Mouse (Mus musculus) frontal cortex, adult (tissue): ENCODE data around the gene Tmem97.
"Not testable (repeated sequence)": the region's sequence is repeated elsewhere in the genome, so short reads cannot be mapped to it uniquely, and the experiment has no call there.

Experiments used
- ATAC-seq: cut with Nextera tagmentation; 2 replicates; pipeline ENCODE4 v1.9.2; 2017; ENCODE audit warnings: mild to moderate bottlenecking, moderate library complexity, mixed read lengths; ENCODE audit not compliant: low TSS enrichment

Gene Tmem97

DNA sequence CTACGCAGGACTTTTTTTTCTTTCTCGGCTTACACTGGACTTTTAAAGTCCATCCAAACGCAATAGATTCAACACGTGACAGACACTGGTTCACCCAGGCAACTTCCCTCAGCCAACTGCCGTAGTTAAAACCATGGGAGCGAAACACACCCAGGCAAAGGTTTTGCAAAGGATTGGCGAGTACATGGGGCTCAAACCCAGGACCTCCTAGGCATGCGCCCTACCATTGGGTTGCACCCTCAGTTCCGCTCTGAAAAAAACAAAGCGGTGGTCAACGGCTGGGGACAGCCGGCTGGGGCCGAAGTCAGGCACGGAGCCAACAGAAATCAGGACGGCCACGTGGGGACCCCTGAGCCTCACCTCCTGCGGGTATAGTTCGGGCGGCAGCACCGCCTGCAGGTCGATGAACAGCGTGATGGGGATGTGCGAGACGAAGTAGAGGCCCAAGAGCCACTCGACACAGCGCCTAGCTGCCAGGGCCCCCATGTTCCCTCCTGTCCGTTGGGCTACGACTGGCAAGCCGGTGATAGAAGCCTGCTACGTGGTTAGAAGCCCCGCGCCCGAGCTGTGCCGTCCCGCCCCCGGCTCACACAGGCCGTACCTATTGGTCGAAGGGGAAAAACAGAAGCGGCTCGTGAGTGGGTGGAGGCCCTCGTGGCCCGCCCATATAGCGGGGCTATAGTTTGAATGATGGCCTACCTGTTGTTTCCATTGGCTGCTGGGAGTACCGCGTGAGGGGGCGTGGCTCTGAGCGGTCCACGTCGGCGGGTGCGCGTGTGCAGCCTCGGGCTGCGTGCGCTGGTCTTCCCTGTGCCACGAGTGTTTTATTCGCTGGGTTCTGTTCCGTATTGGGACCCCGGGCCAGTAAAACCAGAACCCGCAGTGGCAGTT is at the start of gene Tmem97:
TSS of gene Tmem97 (minus strand) at position 610 of the 891 bp plus-strand sequence.
- ATAC-seq: peak; percentile 97

DNA sequence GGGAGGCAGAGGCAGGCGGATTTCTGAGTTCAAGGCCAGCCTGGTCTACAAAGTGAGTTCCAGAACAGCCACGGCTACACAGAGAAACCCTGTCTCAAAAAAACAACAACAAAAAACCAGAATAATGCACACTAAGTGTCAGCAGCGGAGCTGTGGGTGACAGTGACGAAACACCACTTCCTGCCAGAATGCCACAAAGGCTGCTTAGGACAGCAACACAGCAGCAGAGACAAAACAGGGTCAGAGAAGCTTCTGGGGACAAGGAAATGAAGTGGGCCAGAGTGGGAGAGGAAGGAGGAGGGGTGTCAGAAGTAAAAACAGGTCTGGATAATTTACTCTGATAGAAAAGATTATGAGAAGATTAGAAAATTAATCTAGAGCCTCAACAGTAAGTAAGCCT is 49.5 kb upstream of the Tmem97 start:
- ATAC-seq: no peak

DNA sequence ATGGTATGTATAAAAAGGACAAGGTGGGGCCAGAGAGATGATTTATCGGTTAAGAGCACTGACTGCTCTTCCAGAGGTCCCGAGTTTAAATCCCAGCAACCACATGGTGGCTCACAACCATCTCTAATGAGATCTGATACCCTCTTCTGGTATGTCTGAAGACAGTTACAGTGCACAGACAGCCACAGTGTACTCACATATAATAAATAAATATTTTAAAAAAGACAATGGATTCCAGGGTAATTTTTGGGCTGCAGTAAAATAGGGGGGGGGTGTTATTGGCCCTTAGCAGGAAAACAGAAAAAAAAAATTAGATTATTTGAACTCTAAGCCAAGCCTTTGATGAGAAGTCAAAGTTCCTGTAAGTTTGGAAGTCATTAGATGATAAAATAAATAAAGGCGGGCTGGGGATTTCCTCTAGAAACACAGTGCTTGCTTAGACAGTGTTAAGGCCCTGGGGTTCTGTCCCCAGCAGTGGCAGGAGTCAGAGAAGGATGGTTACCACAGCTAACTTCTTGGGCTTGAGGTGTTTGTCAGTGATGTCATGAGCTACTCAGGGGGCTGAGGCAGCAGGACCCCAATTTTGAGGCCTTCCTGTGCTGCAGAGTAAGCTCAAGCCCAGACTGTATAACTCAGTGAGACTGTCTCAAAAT is 48.3 kb upstream of the Tmem97 start:
- no peak for ATAC-seq

DNA sequence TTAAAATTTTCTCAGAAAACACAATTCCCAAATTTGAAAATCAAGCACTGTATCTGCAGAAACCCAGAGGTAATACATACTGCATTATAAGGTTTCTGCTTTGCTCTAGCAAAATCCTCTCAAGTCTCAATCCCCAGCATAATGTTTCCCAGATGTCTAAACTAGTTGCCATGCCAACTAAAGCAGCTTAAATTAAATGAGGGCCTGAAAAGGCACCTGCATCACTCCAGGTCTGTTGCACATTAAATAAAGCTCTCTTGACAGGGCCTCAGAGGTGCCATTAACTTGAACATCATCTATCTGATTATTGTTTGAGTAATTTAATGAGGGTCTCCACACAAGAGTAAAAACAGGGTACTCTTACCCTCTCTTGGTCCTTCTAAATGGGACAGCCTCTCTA is 46.2 kb upstream of the Tmem97 start:
- ATAC-seq: no peak

DNA sequence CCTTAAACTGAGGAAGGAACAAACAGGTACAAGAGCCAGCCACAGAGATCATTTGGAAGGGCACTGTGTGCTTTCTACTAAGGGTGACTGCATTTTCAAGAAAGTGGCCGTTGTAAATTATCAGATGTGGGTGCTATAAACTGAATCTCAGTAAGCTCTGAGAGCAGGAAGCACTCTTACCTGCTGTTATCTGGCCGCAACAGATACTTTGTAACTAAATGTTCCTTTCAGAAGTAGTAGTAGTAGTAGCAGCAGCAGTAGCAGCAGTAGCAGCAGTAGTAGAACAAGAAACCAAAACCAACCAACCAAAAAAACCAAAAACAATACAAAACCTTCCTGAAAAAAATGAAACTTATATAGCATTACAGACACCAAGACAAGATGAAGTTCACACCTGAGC is 45.2 kb upstream of the Tmem97 start:
- ATAC-seq: no peak

DNA sequence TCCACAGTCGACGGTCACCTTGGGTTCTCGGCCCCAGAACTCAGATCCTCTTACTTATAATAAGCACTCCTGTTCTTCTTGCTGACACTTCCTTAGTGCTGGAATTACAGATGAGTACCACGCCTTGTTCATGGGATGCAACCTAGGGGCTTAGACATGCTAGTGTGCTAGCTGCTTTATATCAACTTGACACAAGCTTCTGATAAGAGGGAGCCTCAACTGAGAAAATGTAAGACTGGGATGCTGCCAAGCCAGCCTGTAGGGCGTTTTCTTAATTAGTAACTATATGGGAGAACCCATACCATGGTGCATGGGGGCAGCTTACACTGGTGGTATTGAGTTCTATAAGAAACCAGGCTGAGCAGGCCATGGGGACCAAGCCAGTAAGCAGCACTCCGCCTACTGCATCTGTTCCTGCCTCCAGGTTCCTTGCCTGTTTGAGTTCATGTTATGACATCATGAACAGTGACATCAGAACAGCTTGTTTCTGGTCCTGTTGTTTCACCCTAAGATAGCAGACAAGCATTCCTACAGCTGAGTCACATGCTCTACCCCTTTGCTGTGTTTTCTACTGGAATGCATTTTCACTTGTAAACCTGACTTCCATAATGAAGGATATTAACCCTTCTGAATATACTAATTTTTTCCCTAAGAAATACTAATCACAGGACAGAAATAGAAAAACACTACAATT is 43.8 kb upstream of the Tmem97 start:
- no peak for ATAC-seq

DNA sequence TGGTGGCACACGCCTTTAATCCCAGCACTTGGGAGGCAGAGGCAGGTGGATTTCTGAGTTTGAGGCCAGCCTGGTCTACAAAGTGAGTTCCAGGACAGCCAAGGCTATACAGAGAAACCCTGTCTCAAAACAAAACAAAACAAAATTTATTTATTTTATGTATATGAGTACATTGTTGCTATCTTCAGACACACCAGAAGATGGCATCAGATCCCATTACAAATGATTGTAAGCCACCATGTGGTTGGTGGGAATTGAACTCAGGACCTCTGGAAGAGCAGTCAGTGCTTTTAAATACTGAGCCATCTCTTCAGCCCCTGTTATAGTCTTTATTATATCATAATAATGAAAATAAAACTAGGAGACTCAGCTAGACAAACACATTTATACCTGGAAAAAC is 37.1 kb upstream of the Tmem97 start:
- ATAC-seq: not testable (repeated sequence)

DNA sequence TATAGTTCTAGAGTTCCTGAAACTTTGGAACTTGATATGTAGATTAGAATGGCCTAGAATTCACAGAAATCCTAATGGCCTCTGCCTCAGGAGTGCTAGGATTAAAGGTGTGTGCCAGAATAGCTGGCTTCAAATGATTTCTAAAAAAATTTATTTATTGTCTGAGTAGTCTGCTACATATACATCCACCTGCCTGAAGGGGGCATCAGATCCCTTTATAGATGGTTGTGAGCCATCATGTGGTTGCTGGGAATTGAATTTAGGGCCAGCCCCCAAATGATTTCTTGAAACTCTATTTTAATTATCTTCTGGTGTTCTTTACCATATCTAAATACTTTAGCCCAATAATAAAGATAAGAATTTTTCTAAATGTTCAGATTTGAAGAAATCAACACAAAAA is 35.5 kb upstream of the Tmem97 start:
- ATAC-seq: no peak

DNA sequence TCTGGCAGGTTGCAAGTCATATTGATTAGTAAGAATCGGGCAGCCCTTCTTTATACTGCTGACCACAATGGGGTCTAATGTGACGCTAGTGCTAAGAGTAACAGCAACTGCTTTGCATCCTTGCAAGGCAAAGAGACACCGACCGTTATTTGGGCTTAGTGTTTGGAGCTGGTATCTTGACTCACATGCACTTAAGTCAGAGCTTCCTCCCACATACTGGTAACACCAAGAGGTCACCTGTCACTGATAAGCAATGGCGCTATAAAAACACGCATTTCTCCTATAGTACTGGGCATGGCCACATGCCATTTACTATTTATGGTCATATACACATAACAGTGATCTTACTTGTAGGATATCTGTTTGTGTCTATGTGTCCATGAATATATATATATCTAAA is 32.3 kb upstream of the Tmem97 start:
- ATAC-seq: no peak

DNA sequence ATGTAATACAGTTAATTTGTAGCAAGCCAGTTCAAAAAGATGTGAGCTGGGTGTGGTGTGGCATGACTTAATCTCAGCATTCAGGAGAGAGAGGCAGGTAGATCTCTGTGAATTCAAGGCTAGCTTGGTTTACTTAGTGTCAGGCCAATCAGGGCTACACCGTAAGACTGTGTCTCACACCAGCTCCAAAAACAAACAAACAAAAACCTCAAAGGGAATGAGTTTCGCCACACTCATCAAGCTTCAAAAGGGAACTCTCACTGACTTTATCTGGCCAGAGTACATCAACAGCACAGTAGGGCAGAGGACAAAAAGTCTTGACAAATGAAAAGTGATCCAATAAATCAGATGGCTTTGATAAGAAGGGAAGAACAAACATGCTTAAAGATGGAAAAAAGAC is 24.4 kb upstream of the Tmem97 start:
- ATAC-seq: no peak

DNA sequence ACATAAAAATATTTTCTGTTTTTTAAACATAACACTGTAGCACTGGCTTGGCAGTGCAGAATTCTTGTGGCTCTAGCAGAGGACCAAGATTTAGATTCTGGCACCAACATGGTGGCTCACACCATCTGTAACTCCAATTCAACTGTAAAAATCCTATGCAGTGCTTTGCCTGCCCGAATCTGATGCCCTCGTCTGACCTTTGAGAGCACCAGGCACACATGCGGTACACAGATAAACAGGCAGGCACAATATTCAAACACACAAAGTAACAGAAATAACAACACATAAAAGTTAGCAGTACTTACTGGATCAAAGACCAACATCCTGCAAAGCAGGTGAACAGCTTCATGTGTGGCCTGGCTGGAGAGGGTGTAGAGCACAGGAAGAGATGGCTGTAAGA is 24.0 kb upstream of the Tmem97 start:
- no peak for ATAC-seq

DNA sequence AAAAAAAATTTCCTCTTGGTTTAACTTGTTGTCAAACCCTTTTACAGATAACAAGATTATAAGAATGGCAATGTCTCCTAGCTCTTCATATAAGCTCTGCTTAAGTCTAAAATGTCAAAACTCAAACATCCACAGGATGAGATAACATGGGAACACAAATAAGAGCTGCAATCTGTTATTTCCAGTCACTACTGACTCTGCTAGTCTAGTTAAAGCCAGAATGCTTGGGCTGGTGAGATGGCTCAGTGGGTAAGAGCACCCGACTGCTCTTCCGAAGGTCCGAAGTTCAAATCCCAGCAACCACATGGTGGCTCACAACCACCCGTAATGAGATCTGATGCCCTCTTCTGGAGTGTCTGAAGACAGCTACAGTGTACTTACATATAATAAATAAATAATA is 23.5 kb upstream of the Tmem97 start:
- not testable (repeated sequence) for ATAC-seq

DNA sequence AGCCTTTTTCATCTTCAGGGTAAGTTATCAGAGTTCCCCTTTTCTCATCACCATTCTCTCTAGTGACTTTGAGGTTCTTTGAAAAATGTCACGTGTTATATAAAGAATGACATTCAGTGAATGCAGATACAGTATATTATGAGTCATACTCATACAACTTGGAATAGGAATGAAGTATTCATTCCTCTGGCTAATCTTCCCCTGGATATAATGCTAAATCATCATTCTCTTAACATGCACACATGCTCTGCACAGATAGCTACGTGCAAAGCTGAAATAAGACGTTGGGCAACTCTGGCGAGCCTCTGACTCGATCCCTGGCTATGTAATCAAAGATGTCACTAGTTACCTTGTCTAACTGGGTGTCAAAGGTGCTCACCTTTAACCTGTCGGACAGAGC is 21.3 kb upstream of the Tmem97 start:
- peak; percentile 66; the same call in 1 of the 2 replicates for ATAC-seq

DNA sequence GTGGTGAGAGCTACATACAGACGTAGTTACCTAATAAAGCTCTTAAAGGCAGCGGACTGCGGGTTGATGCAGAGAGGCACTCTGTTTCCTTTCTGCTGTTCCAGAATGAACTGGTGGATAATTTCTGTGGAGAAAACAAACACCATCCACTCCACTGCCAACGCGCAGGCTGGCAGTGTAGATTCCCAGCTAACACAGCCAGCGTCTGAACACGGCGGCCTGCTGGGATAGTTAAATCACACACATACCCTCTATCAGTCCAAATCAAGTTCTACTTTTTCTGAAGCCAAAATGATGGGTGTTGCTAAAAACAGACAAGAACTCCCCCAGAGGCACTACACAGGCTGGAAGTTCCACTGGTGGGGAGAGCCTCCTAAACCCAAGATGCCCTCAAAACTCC is 20.9 kb upstream of the Tmem97 start:
- peak; percentile 74; the same call in 1 of the 2 replicates for ATAC-seq

DNA sequence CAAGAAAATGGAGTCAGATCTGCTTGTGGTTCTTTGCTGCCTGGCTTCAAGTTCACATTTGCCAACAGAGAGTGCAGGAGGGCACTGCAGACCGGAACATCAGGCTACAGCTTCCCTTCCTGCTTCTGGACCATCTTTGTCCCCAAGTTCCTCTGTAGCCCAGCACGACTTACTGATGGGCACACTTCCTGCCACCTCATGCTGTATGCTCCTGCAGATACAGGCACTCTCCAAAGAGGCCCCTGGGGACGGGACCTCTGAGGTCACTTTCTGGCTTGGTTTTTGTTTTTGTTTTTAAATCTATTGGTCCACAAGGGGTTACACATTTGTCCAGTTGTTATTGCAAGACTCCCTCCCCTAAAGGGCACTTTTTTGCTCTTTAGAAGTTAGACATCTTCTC is 19.2 kb upstream of the Tmem97 start:
- no peak for ATAC-seq

DNA sequence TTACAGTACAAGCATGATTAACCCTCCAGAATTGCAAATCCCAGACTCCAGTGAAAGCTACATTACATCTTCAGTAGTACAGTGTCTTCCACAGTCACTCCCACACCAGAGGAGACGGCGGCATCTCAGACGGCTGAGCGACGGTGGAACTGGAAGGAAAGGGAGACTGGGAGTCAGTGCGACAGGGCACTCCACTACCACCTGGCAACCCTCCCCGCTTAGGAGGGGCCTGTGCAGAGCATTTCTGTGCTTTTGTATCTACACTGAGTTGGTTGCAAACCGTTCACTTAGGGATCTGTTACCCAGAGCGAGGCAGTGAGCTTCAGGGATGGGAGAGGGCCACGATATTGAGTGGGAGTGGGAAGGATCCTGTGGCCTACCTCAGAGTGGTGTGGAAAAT is 18.2 kb upstream of the Tmem97 start:
- no peak for ATAC-seq

DNA sequence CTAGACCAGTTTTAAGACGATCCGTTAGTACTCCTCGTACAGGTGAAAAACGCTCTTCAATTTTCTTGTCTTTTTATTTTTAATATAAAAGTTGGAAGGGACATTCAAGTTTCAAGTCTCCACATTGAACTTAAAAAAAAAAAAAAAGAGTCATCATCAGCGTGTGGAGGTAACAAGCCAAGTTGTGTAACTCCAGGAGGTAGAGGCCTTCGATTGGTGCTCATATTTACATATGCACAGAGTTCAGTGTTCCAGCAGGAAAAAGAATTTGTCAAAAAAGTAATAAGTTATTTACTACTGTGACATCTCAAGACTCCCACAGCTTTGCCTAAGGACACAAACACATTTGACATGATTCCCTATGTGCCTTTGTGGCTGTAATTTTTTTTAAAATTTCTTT is 17.0 kb upstream of the Tmem97 start:
- ATAC-seq: no peak

DNA sequence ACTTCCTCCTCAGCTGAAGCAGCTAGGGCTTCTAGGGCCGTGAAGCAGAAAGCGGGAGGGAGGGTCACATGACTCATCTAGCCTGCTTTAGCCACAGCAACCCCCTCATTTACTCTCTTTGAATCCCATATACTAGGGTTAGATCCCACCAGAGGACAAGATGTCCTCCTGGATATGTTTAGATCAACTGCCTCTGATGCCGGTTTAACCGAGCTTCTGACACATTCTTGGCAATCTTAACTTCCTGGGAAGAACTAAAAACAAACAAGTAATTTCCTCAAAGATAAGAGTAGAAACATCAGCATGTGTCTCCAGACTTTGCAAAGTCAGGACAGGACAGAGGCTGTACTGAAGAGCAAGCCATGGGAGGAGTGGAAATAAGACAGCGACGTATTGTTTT is 16.2 kb upstream of the Tmem97 start:
- ATAC-seq: no peak

DNA sequence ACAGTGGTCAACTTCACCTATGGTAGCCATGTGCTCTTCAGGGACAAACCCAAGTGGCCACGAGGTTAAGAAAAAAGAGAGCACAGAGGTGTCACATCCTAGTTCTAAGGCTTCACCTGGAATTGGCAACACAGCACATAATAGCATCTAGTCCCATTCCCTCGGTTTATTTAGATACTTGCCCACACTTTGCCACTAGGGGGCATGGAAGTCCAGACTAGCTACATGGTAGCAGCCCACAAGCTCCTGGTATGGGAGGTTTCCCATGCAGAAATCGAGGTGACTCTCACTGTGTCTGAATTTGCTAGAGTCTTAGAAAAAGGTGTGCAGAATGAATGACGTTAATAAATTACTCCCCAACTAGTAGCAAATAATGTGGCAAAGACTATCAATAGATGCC is 9.9 kb upstream of the Tmem97 start:
- peak; percentile 73 for ATAC-seq

DNA sequence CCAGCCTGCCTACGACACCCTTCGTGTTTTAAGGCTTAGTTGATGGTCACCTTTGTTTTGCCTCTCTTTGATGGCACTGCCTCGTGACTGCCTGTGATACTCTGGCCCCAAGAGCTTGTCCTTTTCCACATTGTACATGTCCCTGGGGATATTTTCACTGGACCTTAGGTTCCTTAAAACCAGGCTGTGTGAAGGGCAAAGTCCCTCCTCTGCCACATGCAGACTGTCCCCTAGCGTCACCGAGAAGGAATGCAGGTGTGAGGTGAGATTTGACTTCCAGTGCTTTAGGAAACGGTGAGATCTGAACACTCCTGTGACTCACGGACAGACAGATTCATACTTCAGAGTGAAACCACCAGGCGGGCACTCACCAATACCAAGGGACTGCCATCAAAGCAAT is 6.7 kb upstream of the Tmem97 start:
- no peak for ATAC-seq

DNA sequence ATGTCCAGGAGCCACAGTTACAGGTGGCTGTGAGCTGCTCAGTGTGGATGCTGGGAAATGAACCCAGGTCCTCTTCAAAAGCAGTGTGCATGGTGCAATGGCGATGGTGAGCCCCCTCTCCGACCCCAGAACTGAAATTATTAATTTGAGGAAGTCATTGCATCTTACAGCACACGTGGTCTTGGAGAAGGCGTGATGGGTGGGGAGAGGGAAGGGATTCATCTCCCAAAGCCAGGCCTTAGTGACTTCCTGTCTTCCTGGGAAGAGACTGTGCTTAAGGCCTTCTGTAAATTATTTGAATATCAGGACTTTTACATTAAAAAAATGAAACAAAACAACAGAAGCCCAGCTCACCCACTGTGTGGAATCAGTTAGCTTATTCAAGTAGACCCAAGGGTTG is 5.5 kb upstream of the Tmem97 start:
- ATAC-seq: no peak

DNA sequence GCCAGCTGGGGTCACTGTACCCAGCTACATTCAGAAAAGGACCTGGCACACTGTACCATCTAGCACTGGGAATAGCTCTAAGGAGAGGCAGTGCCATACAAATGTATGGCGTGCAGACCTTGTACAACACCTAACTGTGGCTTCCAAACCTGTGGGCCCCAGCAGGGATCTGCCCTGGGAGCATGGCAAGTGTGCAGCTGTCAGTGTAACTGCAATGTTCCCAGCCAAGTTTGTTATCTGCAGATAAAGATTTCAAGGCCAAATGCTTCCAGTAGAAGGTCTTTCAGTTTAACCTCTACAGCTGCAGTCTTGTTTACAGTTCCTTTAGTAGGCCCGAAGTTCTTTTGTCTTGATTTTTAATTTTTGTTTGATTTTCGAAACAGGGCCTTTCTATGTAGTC is 5.0 kb upstream of the Tmem97 start:
- no peak for ATAC-seq

DNA sequence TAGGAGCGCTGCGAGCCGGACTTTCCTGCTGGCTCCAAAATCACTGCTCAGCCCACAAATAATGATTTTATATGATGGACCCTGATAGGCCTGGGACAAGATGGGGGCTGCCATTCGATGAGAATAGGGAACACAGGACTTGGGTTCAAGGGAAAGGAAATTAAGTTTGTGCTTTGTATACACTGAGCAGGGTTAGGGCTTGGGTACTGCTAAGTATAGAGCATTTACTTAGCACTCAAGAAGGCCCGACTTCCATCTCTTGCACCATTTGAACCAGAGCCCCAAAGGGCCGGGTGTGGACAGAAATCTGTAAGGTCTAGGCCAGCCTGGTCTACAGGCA is 452 bp upstream of the Tmem97 start:
- peak; percentile 2; the same call in 1 of the 2 replicates for ATAC-seq
